In genomic region chr11:70238591-70239440, GRCm38 (mm10) we compare ENCODE assay signal across 9 mouse cellular contexts. TPM values are rescaled to one million over a fixed set of nuclear protein-coding genes. Genes with fewer than 3 reads are reported as not detected.
DNase-seq lines count a peak whose midpoint lies in the region; ATAC-seq and TF ChIP-seq lines count a peak whose summit lies in the region.
"Had no signal": no experiment of that assay in that cellular context is flagged by ENCODE, and none has a peak within 500 bp of the region (broad histone marks: within the 10 kb centered on the region; RNA-seq: fewer than 3 reads in every experiment).

No protein-coding gene starts in this region.

- in situ Hi-C loops in ES-E14 (cut with MboI; ENCODE audit: low sequenced_read_pairs in 2 of 2, unreplicated experiment in 2 of 2): no loop called here

- H3K9ac ChIP-seq in ES-E14 (ENCODE audit: insufficient read depth, low read depth, low read length, poor library complexity, severe bottlenecking): peak overlapping the region; percentile 89
- H3K9ac ChIP-seq in midbrain, embryonic 12.5 days (replicated peaks): peak overlapping the region; percentile 86

- no peak for TF ChIP-seq CTCF in kidney, adult 2 months (conservative IDR thresholded peaks at IDR 0.05; ENCODE audit: insufficient read depth, insufficient read length, low read depth, low read length)

- H3K27me3 ChIP-seq in kidney, adult 2 months (replicated peaks; ENCODE audit: control insufficient read depth, insufficient read depth, low read length): no peaks in the 10 kb centered on the region
- H3K27me3 ChIP-seq in midbrain, embryonic 12.5 days: no peaks in the 10 kb centered on the region

- H3K9me3 ChIP-seq in ES-E14 (ENCODE audit: control insufficient read depth, insufficient read depth, low read depth, low read length): no peaks in the 10 kb centered on the region
- H3K9me3 ChIP-seq in midbrain, embryonic 12.5 days: no peaks in the 10 kb centered on the region

- peaks cover 17% of the 10 kb centered on the region for H3K36me3 ChIP-seq in ES-E14 (ENCODE audit: control insufficient read depth, insufficient read depth, low read length, poor library complexity, severe bottlenecking)
- H3K36me3 ChIP-seq in kidney, adult 2 months (ENCODE audit: control insufficient read depth, insufficient read depth, low read length): no peaks in the 10 kb centered on the region; the same call in 1 of the 2 replicates
- H3K36me3 ChIP-seq in midbrain, embryonic 12.5 days: peaks cover 17% of the 10 kb centered on the region

- no peak for TF ChIP-seq POLR2A in kidney, adult 2 months (IDR thresholded peaks at IDR 0.05; ENCODE audit: low read depth, low read length)

- H3K4me3 ChIP-seq in ES-E14 (ENCODE audit: insufficient read depth in 1 of 2, low read depth in 1 of 2, low read length in 2 of 2, poor library complexity in 1 of 2, severe bottlenecking in 1 of 2): peak overlapping the region; percentile 86 to 98
- H3K4me3 ChIP-seq in kidney, adult 2 months (ENCODE audit: insufficient read depth, low read depth, low read length): peak overlapping the region; percentile 96
- peak overlapping the region; percentile 87 for H3K4me3 ChIP-seq in midbrain, embryonic 12.5 days

- peaks cover 7 to 16% of the 10 kb centered on the region in 2 experiments; a peak in 3 of 4 replicates for H3K4me1 ChIP-seq in ES-E14 (ENCODE audit: control insufficient read depth in 2 of 2, insufficient read depth in 2 of 2, low read length in 2 of 2, poor library complexity in 1 of 2)
- peaks cover 19% of the 10 kb centered on the region for H3K4me1 ChIP-seq in kidney, adult 2 months (ENCODE audit: control insufficient read depth, insufficient read depth, low read length)
- peaks cover 32% of the 10 kb centered on the region for H3K4me1 ChIP-seq in midbrain, embryonic 12.5 days

- WGBS in kidney, adult 2 months: 6% methylated on average over 23 of the region's 23 CpGs
- WGBS in midbrain, embryonic 12.5 days: 11% methylated on average over 23 of the region's 23 CpGs

- no peak overlapping the region for H3K27ac ChIP-seq in ES-E14 (ENCODE audit: insufficient read depth, low read depth, low read length, poor library complexity, severe bottlenecking)
- H3K27ac ChIP-seq in kidney, adult 2 months (ENCODE audit: insufficient read depth, low read depth, low read length): peak overlapping the region; percentile 86
- H3K27ac ChIP-seq in midbrain, embryonic 12.5 days (replicated peaks): peak overlapping the region; percentile 92

- H3K4me2 ChIP-seq in midbrain, embryonic 12.5 days (replicated peaks): peak overlapping the region; percentile 98

- DNase-seq in frontal cortex, postnatal 25 days (ENCODE audit: low spot score in 2 of 2): no peak
- no peak for DNase-seq in ES-E14 (ENCODE audit: low read depth, low spot score)
- peak; percentile 64 for DNase-seq in kidney, adult 2 months
- DNase-seq in urinary bladder, adult 2 months (ENCODE audit: low spot score): no peak
- no peak for DNase-seq in right cerebral cortex, postnatal 25 days

- peak; percentile 3; the same call in 1 of the 2 replicates for ATAC-seq in frontal cortex, adult (ENCODE audit: low TSS enrichment)
- ATAC-seq in erythroblast, adult 5-6 weeks (replicated peaks; ENCODE audit: low FRiP score, poor library complexity, severe bottlenecking): peak; percentile 18
- ATAC-seq in midbrain, embryonic 12.5 days (ENCODE audit: low FRiP score, low read depth): no peak

TF ChIP-seq in ES-E14, 5 proteins besides CTCF, POLR2A, EP300 and RAD21:
- TF ChIP-seq CHD2 (IDR thresholded peaks at IDR 0.05; ENCODE audit: low read depth, low read length) (no peak), ZNF384 (IDR thresholded peaks at IDR 0.05; ENCODE audit: low read depth, low read length) (no peak), HCFC1 (IDR thresholded peaks at IDR 0.05; ENCODE audit: borderline replicate concordance, insufficient read depth, low read length) (no peak), MAFK (IDR thresholded peaks at IDR 0.05; ENCODE audit: insufficient read depth, low read depth, low read length) (no peak), ZC3H11A (IDR thresholded peaks at IDR 0.05; ENCODE audit: borderline replicate concordance, low read depth, low read length) (no peak)

RNA-seq across cellular contexts. Expression of gene Gm21988, which starts 0.8 kb away (rescaled TPM):
- 2.4 and 4.5 TPM in 2 replicates for total RNA-seq in ES-E14 (2012; rRNA removed)
- 2.3 TPM in 1 of 2 replicates, not detected in the other for total RNA-seq in erythroblast, adult 5-6 weeks (2015; ENCODE audit: low replicate concordance)
- not detected in 2 replicates for total RNA-seq in erythroblast, adult 5-6 weeks (2017; ENCODE audit: low replicate concordance)
- polyA plus RNA-seq in kidney, adult 2 months (2012; rRNA removed): 13.9 and 15.8 TPM in 2 replicates
- 10.5 and 12.4 TPM in 2 replicates for polyA plus RNA-seq in midbrain, embryonic 12.5 days (2016; fragmentation: Nextera tagmentation; extraction: Ambion mirVana)
- polyA plus RNA-seq in urinary bladder, adult 2 months (2012; rRNA removed): 7.4 and 8.7 TPM in 2 replicates

RNA-seq across cellular contexts. Expression of gene Rnasek, which starts 0.8 kb away (rescaled TPM):
- total RNA-seq in ES-E14 (2012; rRNA removed): 66.0 and 75.1 TPM in 2 replicates
- 76.9 and 79.4 TPM in 2 replicates for total RNA-seq in erythroblast, adult 5-6 weeks (2015; ENCODE audit: low replicate concordance)
- 16.2 and 19.5 TPM in 2 replicates for total RNA-seq in erythroblast, adult 5-6 weeks (2017; ENCODE audit: low replicate concordance)
- polyA plus RNA-seq in kidney, adult 2 months (2012; rRNA removed): 457 and 485 TPM in 2 replicates
- 172 and 188 TPM in 2 replicates for polyA plus RNA-seq in midbrain, embryonic 12.5 days (2016; fragmentation: Nextera tagmentation; extraction: Ambion mirVana)
- 128 and 143 TPM in 2 replicates for polyA plus RNA-seq in urinary bladder, adult 2 months (2012; rRNA removed)

RNA-seq across cellular contexts. Expression of gene 0610010K14Rik, which starts 1.1 kb away (rescaled TPM):
- total RNA-seq in ES-E14 (2012; rRNA removed): 49.9 and 59.4 TPM in 2 replicates
- total RNA-seq in erythroblast, adult 5-6 weeks (2015; ENCODE audit: low replicate concordance): 16.5 and 20.3 TPM in 2 replicates
- total RNA-seq in erythroblast, adult 5-6 weeks (2017; ENCODE audit: low replicate concordance): 3.8 and 7.8 TPM in 2 replicates
- polyA plus RNA-seq in kidney, adult 2 months (2012; rRNA removed): 73.6 and 78.9 TPM in 2 replicates
- polyA plus RNA-seq in midbrain, embryonic 12.5 days (2016; fragmentation: Nextera tagmentation; extraction: Ambion mirVana): 210 and 213 TPM in 2 replicates
- 55.2 and 69.0 TPM in 2 replicates for polyA plus RNA-seq in urinary bladder, adult 2 months (2012; rRNA removed)

RNA-seq across cellular contexts. Expression of gene Bcl6b, which starts 9.2 kb away (rescaled TPM):
- total RNA-seq in ES-E14 (2012; rRNA removed): 5.2 and 7.1 TPM in 2 replicates
- total RNA-seq in erythroblast, adult 5-6 weeks (2015; ENCODE audit: low replicate concordance): not detected in 2 replicates
- 0.56 and 0.68 TPM in 2 replicates for total RNA-seq in erythroblast, adult 5-6 weeks (2017; ENCODE audit: low replicate concordance)
- polyA plus RNA-seq in kidney, adult 2 months (2012; rRNA removed): 7.9 and 8.8 TPM in 2 replicates
- 5.2 and 5.4 TPM in 2 replicates for polyA plus RNA-seq in midbrain, embryonic 12.5 days (2016; fragmentation: Nextera tagmentation; extraction: Ambion mirVana)
- polyA plus RNA-seq in urinary bladder, adult 2 months (2012; rRNA removed): 4.0 and 4.1 TPM in 2 replicates
- polyA plus RNA-seq: Patski had no signal

RNA-seq across cellular contexts. Expression of gene Alox12, which starts 16.3 kb away (rescaled TPM):
- 0.49 and 0.69 TPM in 2 replicates for total RNA-seq in ES-E14 (2012; rRNA removed)
- 2.3 TPM in 1 of 2 replicates, not detected in the other for total RNA-seq in erythroblast, adult 5-6 weeks (2015; ENCODE audit: low replicate concordance)
- total RNA-seq in erythroblast, adult 5-6 weeks (2017; ENCODE audit: low replicate concordance): 0.28 TPM in 1 of 2 replicates, not detected in the other
- 5.8 and 6.0 TPM in 2 replicates for polyA plus RNA-seq in kidney, adult 2 months (2012; rRNA removed)
- 1.7 and 1.8 TPM in 2 replicates for polyA plus RNA-seq in midbrain, embryonic 12.5 days (2016; fragmentation: Nextera tagmentation; extraction: Ambion mirVana)
- 14.7 and 15.3 TPM in 2 replicates for polyA plus RNA-seq in urinary bladder, adult 2 months (2012; rRNA removed)
